Mouse (Mus musculus): ENCODE data around the gene Lin7c. TPM values are rescaled to one million over a fixed set of nuclear protein-coding genes. Genes with fewer than 3 reads are reported as not detected.

Gene Lin7c
- total RNA-seq, 2 experiments from 2014 or later: 117 to 125 TPM

GRCm38 (mm10) chr2:109942810-109943570 lies 52.3 kb downstream of the Lin7c start:
- DNase-seq: no peak

- DNase-seq: no peak
Observed at GRCm38 (mm10) chr2:109944995-109945394, 54.3 kb downstream of the Lin7c start.

- no peak for DNase-seq
Observed at GRCm38 (mm10) chr2:109945532-109945931, 54.9 kb downstream of the Lin7c start.

GRCm38 (mm10) chr2:109946426-109946825 lies 55.8 kb downstream of the Lin7c start:
- no peak for DNase-seq

GRCm38 (mm10) chr2:109949519-109949918 lies 58.9 kb downstream of the Lin7c start:
- no peak for DNase-seq

- DNase-seq: no peak
Observed at GRCm38 (mm10) chr2:109950311-109950710, 59.7 kb downstream of the Lin7c start.

Other genes starting within 250 kb of the Lin7c start
- 10 to 100 TPM; 30.8 to 34.2 TPM for gene Bdnf, start 216.2 kb upstream of the Lin7c start, total RNA-seq (2021)
- 10 to 100 TPM; 32.7 to 34.3 TPM for gene Lgr4, start 26.8 kb downstream of the Lin7c start, total RNA-seq (2021)
- 10 to 100 TPM; 17.3 to 20.1 TPM for gene Ccdc34, start 127.0 kb downstream of the Lin7c start, total RNA-seq (2021)

All from layer of hippocampus, postnatal 36 days (tissue).